Mouse (Mus musculus) lung, adult 2 months (tissue): Measurements from ENCODE around the gene Pde2a.

Source experiments
- CTCF ChIP-seq: fragments of 200-500 bp; IDR thresholded peaks from 2 replicates; pipeline ENCODE4 v1.5.1; 2011; ENCODE audit warnings: mild to moderate bottlenecking, low read length, control low read depth; ENCODE audit not compliant: insufficient read depth
- POLR2A ChIP-seq: fragments of 200-500 bp; IDR thresholded peaks from 2 replicates; pipeline ENCODE4 v1.6.1; 2011; ENCODE audit warnings: low read depth, mild to moderate bottlenecking, control low read depth, low read length, borderline replicate concordance; ENCODE audit errors: extremely low read depth

DNA sequence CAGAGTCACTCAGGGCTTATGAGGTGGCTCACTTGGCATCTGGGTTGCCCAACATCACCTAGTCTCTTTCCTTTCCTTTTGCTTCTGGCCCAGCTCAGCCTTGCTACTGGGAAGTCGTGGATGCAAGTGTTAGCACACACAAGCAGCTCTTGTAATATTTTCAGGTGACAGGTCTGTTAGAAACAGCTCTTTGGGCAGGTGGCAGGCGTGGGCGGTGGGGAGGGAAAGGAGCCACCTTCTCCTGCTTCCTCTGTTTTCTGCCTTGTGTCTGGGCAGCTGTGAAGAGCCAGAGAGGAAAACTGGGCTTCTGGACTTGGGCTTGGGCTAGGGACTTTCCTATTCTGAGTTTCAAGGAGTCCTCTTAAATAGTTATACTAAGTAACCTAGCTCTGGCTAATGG, 54.5 kb downstream of the Pde2a start:
- TF ChIP-seq POLR2A (no peak), CTCF (no peak)
